Mouse (Mus musculus): ENCODE results near the gene Tm4sf4.

Tm4sf4 gene

GRCm38 (mm10) chr3:57425089-57425730 lies at the start of gene Tm4sf4:
Gene Tm4sf4, plus strand, starts transcription at chr3:57425314.
- DNase-seq (ENCODE audit: low spot score in 2 of 2), result no peak

- no peak for DNase-seq (ENCODE audit: low spot score in 2 of 2)
Measured at GRCm38 (mm10) chr3:57386423-57386822, 38.7 kb upstream of the Tm4sf4 start.

GRCm38 (mm10) chr3:57386895-57387294 lies 38.2 kb upstream of the Tm4sf4 start:
- no peak for DNase-seq (ENCODE audit: low spot score in 2 of 2)

DNA sequence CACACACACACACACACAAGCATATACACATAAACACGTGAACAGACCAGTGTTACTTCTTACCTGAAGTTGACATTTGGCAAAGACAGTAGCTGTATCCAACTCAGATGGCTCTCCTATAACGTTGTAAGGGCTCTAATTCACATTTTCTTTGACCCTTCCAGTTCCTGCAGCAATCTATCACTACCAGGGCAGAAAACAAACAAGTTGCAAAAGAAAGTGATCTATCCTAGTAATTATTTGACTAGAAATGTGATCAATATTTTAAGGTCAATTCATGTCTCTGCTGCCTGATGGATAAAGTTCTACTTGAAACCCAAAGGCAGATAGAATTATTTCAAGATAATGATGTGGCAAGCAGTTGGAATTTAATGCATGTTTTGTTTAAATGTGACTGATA lies 37.5 kb upstream of the Tm4sf4 start:
- DNase-seq (ENCODE audit: low spot score in 2 of 2), result no peak

- no peak for DNase-seq (ENCODE audit: low spot score in 2 of 2)
Measured at GRCm38 (mm10) chr3:57411535-57411934, 13.6 kb upstream of the Tm4sf4 start.

DNA sequence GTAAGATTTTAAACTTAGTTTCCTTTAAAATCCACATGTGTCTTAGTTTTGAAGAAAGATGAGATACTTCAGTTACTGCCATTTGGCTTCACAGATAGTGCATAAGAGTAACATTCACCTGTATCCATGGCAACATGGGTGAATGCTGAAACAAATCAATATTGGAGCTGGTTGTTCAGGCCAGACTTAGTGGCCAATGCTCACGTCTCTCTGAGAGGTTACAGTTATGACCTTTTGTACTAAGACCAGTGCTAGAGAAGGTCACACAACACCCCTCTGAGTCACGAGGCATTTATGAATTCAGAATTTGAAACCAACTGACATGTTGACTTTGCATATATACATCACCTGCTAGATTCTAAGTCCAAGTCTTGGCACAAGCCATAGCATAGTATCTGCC lies 4.9 kb upstream of the Tm4sf4 start:
- no peak for DNase-seq (ENCODE audit: low spot score in 2 of 2)

GRCm38 (mm10) chr3:57420660-57421059 lies 4.5 kb upstream of the Tm4sf4 start:
- no peak for DNase-seq (ENCODE audit: low spot score in 2 of 2)

DNA sequence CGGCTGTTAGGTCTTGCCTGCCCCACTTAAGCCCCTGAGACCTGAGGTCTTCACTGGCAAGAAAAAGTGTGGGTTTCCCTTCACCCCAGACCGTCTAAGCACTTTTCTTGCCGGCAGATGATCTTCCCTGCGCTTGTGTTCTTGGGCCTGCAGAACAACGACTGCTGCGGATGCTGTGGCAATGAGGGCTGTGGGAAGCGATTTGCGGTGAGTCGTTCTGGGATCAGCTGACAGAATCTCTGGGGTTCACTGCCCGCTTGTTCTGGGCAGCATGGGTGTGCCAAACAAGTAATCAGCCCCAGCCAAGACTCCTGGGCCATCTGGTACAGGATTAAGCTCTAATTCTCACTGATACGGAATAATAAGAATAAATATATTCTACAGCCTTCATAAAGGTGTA lies 1.2 kb downstream of the Tm4sf4 start:
- DNase-seq (ENCODE audit: low spot score in 2 of 2), result no peak

- no peak for DNase-seq (ENCODE audit: low spot score in 2 of 2)
Measured at GRCm38 (mm10) chr3:57428682-57429464, 3.8 kb downstream of the Tm4sf4 start.

GRCm38 (mm10) chr3:57429486-57429885 lies 4.4 kb downstream of the Tm4sf4 start:
- no peak for DNase-seq (ENCODE audit: low spot score in 2 of 2)

DNA sequence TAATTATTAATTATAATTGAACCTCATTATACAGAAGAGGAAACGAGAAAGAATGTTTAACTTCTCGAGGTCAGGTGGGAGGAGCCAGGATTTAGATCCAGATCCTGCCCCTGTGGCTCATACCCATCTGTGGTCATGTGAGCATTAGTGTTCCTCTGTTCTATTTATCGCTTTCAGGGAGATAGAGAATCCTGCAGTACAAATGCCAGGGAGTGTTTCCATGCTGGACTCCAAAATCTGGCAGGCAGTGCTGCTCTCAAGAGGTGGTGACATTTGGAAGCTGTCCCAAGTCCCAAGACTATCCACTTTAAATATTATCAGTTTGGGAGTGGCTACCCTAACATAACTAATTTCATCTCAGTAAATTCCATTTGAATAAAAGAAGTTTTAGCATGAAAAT lies 6.6 kb downstream of the Tm4sf4 start:
- DNase-seq (ENCODE audit: low spot score in 2 of 2), result no peak

DNA sequence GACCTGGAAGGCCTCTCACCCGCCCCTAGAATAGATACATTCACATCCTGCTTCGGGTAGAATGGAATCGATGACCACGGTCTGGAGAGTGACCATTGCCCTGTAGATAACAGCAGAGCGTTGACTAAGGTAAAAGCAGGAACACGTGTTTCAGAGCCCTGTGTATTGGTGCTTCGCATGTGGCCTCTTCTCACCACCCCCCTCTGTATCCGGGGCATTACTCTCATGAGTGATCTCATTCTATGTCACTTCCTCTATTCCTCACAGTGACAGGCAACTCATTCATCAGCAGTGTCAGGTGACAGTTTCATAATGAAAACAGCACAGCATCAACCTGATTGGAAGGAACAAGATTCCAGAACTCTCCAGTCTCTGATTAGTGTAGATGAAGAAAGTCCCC lies 10.2 kb downstream of the Tm4sf4 start:
- DNase-seq (ENCODE audit: low spot score in 2 of 2), result no peak

- peak in 1 of 2 experiments; percentile 25 for DNase-seq (ENCODE audit: low spot score in 2 of 2)
Measured at GRCm38 (mm10) chr3:57440956-57441355, 15.8 kb downstream of the Tm4sf4 start.

- no peak for DNase-seq (ENCODE audit: low spot score in 2 of 2)
Measured at GRCm38 (mm10) chr3:57445706-57446105, 20.6 kb downstream of the Tm4sf4 start.

DNA sequence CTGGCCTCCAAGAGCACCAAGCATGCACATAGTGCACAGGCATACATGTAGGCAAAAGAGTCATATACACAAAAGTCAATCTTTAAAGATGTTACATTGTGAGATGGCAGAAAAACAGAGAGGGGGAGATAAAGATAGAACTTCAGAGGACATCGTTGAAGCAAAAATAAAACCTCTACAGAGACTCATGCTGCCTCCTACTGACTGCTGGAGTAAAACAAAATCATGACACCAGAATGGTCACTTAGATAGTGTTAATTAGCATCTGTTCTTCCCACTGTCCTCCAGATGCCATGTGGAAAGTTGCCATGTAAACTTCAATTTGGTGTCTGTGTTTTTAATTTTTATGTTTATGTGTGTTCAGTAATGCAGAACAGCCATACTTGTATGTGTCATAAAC lies 22.8 kb downstream of the Tm4sf4 start:
- no peak for DNase-seq (ENCODE audit: low spot score in 2 of 2)

- peak in 1 of 2 experiments; percentile 20 for DNase-seq (ENCODE audit: low spot score in 2 of 2)
Measured at GRCm38 (mm10) chr3:57448445-57448844, 23.3 kb downstream of the Tm4sf4 start.

- no peak for DNase-seq (ENCODE audit: low spot score in 2 of 2)
Measured at GRCm38 (mm10) chr3:57458652-57459051, 33.5 kb downstream of the Tm4sf4 start.

DNA sequence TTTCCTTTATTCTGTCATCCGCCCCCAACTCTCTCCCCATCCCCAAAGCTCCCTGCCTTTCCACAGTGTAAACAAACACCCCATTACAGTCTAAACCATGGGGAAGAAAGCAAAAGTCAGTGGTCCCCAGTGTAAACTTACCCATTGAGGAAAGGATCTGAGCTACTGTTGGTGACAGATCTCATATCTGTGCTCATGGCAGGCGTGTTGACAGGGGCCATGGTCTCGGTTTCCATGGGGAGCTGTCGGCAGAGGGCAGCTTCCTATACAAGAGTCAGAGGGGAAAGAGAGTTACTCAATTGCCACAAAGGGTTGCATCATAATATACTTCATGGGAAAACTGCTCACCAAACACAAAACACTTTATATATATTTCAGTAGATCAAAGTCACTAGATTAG lies 38.2 kb downstream of the Tm4sf4 start:
- no peak for DNase-seq (ENCODE audit: low spot score in 2 of 2)

- DNase-seq (ENCODE audit: low spot score in 2 of 2), result no peak
Measured at GRCm38 (mm10) chr3:57466289-57466688, 41.2 kb downstream of the Tm4sf4 start.

DNA sequence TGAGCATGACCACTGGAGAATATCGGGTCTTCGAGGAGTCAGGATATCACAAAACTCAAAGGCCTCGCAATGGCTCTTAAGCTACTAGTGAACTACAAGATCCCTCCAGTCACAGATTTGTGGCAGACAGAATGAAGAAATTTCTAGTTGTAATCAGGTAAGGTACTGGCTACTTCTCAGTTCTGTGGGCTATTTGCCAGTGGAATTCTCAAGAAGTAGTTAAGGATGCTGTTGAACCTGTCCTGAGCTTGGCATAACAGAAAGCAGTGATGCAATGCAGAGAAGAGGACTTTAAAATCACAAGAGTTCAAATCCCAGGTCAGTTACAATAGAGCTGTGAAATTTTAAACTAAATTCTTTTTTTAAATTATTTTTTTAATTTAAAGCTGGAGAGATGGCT lies 44.2 kb downstream of the Tm4sf4 start:
- DNase-seq (ENCODE audit: low spot score in 2 of 2), result no peak

- DNase-seq (ENCODE audit: low spot score in 2 of 2), result no peak
Measured at GRCm38 (mm10) chr3:57470326-57470725, 45.2 kb downstream of the Tm4sf4 start.

GRCm38 (mm10) chr3:57470981-57471601 lies 46.0 kb downstream of the Tm4sf4 start:
- DNase-seq (ENCODE audit: low spot score in 2 of 2), result no peak

- DNase-seq (ENCODE audit: low spot score in 2 of 2), result no peak
Measured at GRCm38 (mm10) chr3:57472407-57472806, 47.3 kb downstream of the Tm4sf4 start.
